Mouse (Mus musculus) MEL (cell line): Measurements from ENCODE around the gene Golga2.

ENCODE experiments used
- CTCF ChIP-seq, 3 experiments: IDR thresholded peaks in 2 of 3; conservative IDR thresholded peaks in 1 of 3; 2 replicates each; pipeline ENCODE4 v1.5.1; 2011 to 2012; ENCODE audit warnings: low read length in 3 of 3, low read depth in 2 of 3, mild to moderate bottlenecking in 2 of 3, improper control_type of control experiment in 1 of 3, inconsistent platforms in 1 of 3, mixed read lengths in 1 of 3, moderate library complexity in 1 of 3; ENCODE audit not compliant: control insufficient read depth in 1 of 3, insufficient read depth in 1 of 3, poor library complexity in 1 of 3, severe bottlenecking in 1 of 3
- EP300 ChIP-seq, 2 experiments: IDR thresholded peaks; 2 replicates each; pipeline ENCODE4 v1.6.1; 2011; ENCODE audit warnings: improper control_type of control experiment in 2 of 2, low read length in 2 of 2, low read depth in 1 of 2, mild to moderate bottlenecking in 1 of 2
- GATA1 ChIP-seq: IDR thresholded peaks from 2 replicates; pipeline ENCODE4 v1.6.1; 2011; ENCODE audit warnings: low read depth, low read length, improper control_type of control experiment
- HCFC1 ChIP-seq: IDR thresholded peaks from 2 replicates; pipeline ENCODE4 v1.6.1; 2012; ENCODE audit warnings: low read depth, mild to moderate bottlenecking, inconsistent platforms, low read length, improper control_type of control experiment, moderate library complexity
- MAX ChIP-seq: IDR thresholded peaks from 2 replicates; pipeline ENCODE4 v1.6.1; 2011; ENCODE audit warnings: low read length, improper control_type of control experiment
- NELFE ChIP-seq: IDR thresholded peaks from 2 replicates; pipeline ENCODE4 v1.6.1; 2011; ENCODE audit warnings: low read depth, low read length, improper control_type of control experiment
- POLR2A ChIP-seq, 2 experiments: IDR thresholded peaks; 2 replicates each; pipeline ENCODE4 v1.6.1; 2011 to 2012; ENCODE audit warnings: low read length in 2 of 2, mild to moderate bottlenecking in 2 of 2, control low read depth in 1 of 2, improper control_type of control experiment in 1 of 2, low read depth in 1 of 2, moderate library complexity in 1 of 2; ENCODE audit not compliant: control insufficient read depth in 1 of 2, insufficient read depth in 1 of 2, poor library complexity in 1 of 2
- SMC3 ChIP-seq: IDR thresholded peaks from 2 replicates; pipeline ENCODE4 v1.6.1; 2011; ENCODE audit warnings: low read depth, low read length, improper control_type of control experiment
- TCF12 ChIP-seq: IDR thresholded peaks from 2 replicates; pipeline ENCODE4 v1.6.1; 2014; ENCODE audit warnings: low read depth, mild to moderate bottlenecking, inconsistent platforms, low read length, improper control_type of control experiment, moderate library complexity

DNA sequence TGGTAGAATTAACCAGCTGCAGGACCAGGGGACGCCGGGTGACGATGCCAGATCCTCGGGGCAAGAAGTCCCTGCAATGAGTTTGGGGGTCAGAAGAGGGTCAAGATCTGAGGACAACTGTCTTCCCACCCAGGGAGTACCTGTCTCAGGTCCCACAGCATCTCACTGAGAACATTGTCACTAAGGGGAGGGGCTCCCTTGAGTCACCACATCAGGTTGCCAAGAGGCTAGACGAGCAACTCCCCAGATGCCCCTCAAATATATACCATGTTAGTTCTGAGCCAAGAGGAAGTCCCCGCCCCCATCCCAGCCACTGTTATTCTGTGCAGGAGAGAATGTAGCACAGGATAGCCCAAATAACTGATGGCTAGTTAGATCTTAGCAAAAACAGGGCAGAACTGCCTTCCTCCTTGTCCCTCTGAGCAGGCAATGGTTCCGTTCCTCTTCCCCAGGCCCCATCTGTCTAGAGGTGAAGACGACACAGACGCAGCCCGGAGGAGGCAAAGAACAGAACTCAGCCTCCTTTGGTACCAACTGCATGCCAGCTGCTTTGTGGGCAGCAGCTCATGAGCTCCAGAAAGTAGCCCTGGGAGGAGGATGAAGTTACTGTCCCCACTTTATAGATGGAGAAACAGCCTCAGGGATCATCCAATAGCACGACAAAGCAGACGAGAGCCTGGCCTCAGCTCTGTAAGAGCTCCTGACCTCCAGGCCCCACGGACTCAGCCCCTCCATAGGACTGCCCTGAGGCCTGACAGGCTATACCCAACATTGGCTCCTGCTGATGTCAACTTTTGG lies 53.9 kb downstream of the Golga2 start:
- TF ChIP-seq CTCF (IDR thresholded peaks at IDR 0.05 in 2 of 3, conservative IDR thresholded peaks at IDR 0.05 in 1 of 3; ENCODE audit: control insufficient read depth in 1 of 3, insufficient read depth in 1 of 3, low read depth in 2 of 3, low read length in 3 of 3, poor library complexity in 1 of 3, severe bottlenecking in 1 of 3) (no peak), TCF12 (no peak), GATA1 (no peak), POLR2A (IDR thresholded peaks at IDR 0.05; ENCODE audit: control insufficient read depth in 1 of 2, insufficient read depth in 1 of 2, low read depth in 1 of 2, low read length in 2 of 2, poor library complexity in 1 of 2) (no peak), MAX (no peak), EP300 (IDR thresholded peaks at IDR 0.05; ENCODE audit: low read depth in 1 of 2, low read length in 2 of 2) (no peak), SMC3 (no peak), HCFC1 (no peak), NELFE (no peak)
